Mouse (Mus musculus) bone marrow macrophage, adult 2 months (primary cell): ENCODE data around the gene Gas2.

ENCODE experiments used
- CTCF ChIP-seq: IDR thresholded peaks from 2 replicates; pipeline ENCODE4 v1.5.1; 2012; ENCODE audit warnings: low read depth, mild to moderate bottlenecking, low read length, moderate library complexity
- POLR2A ChIP-seq: IDR thresholded peaks from 2 replicates; pipeline ENCODE4 v1.6.1; 2012; ENCODE audit warnings: mild to moderate bottlenecking, low read depth, low read length, borderline replicate concordance

DNA sequence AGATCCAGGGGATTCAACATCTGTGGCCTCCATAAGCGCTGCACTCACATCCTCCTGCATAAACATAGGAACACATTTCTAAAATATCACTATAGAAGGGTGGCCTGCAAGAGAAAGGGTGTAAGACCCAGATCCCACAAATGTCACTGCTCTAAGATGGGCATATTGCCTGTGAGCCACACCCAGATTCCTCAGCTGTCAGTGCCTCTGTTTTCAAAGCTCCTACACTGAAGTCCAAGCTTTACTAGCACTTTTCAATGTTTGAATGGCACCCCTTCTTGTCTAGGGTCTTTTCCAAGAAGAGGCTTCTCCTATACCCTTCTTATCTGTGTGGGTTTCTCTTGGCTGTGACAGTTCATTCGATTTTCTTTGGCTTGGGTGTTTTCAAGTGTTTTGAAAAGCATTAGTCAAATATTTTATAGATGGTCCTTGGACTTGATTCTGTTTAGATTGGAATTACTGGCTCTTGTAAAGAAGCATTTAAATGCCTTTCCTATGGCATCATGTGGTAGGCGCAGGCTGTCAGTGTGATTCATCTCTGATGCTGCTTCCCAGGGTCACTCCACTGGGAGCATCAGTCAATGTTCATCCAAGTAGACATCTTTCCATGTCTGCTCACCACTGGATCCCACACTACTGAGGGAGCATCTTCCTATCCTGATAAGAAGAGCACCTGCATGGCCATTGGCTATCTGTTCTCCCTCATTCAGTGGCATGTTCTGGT is 43.4 kb upstream of the Gas2 start:
- TF ChIP-seq POLR2A (no peak), CTCF (no peak)
